Mouse (Mus musculus): ENCODE data around the gene Chil3. TPM values are rescaled to one million over a fixed set of nuclear protein-coding genes. Genes with fewer than 3 reads are reported as not detected.
A peak's percentile ranks its signal among the peaks of the same experiment; 100 is the strongest.

The Chil3 gene
- polyA plus RNA-seq, 1 experiment from 2014 or later: not detected

DNA sequence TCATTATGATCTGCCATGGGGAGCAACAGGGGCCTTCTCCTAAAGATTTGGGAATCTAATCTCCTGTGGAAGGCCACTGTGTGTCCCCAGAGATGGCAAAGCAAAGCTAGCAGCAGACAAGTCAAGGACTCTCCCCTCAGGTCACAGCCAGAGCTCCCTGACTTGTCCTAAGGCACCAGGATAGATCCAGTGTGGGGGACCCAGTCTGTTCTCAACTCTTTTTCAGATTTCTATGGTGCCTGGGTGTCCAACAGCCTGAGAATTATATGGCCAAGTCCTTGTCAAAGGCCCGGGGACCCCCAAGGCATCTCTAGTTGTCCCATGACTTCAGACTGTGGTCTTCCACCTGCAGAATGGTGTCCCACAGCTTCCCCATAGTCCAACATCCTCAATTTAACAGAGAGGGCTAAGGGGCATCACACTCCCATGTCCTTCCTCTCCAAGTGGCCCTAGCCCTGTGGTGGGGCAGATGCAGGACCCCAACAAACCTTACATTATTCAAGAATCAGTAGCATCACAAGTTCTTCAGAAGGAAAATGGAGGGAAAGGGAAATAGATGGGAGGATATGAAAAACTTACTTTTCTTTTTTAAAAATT lies 3.9 kb upstream of the Chil3 start:
- ATAC-seq (replicated peaks; ENCODE audit: insufficient number of reproducible peaks, low FRiP score, low TSS enrichment): peak; percentile 39; the same call in 1 of the 2 replicates
- no peaks in the 10 kb centered on the region for H3K4me1 ChIP-seq (ENCODE audit: control insufficient read depth, insufficient read depth, low read length)
- peaks cover 6% of the 10 kb centered on the region for H3K9me3 ChIP-seq (replicated peaks; ENCODE audit: control insufficient read depth, low read length)
- H3K36me3 ChIP-seq (ENCODE audit: control insufficient read depth, insufficient read depth, low read length): no peaks in the 10 kb centered on the region
- no peak overlapping the region for H3K4me3 ChIP-seq (ENCODE audit: low read depth, low read length)
- no peak overlapping the region for H3K4me2 ChIP-seq
- WGBS (ENCODE audit: insufficient replicate concordance): 76% methylated on average over 1 of the region's 1 CpGs
- H3K9ac ChIP-seq (ENCODE audit: low read depth, low read length): no peak overlapping the region
- H3K27me3 ChIP-seq (ENCODE audit: control insufficient read depth, insufficient read depth, low read length): no peaks in the 10 kb centered on the region
- H3K27ac ChIP-seq (ENCODE audit: low read depth, low read length): no peak overlapping the region

DNA sequence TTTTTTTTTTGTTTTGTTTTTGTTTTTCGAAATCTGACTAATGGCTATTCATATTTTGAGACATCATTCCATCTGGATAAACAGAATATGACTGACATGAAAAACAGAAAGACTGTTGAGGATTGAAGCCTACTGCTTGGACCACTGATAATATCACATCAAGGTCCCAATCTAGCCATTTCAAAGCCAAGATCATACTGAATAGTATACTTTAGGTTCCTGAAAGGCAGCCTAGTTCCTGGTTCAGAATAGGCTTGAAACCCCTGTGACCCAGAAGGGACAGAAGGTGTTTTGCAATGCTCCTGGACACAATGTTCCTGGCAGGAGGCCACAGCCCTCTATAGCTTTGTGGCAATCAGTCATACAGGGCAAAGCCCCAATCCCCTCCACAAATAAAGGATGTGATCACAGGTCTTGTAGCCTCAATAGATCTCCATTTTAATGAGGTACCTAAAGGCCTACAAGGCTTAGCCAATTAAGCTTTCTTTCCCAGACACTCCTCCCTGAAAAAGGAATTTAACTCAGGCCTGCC lies 3.2 kb upstream of the Chil3 start:
- no peak overlapping the region for H3K4me3 ChIP-seq (ENCODE audit: low read depth, low read length)
- H3K36me3 ChIP-seq (ENCODE audit: control insufficient read depth, insufficient read depth, low read length): no peaks in the 10 kb centered on the region
- H3K27ac ChIP-seq (ENCODE audit: low read depth, low read length): no peak overlapping the region
- WGBS (ENCODE audit: insufficient replicate concordance): 33% methylated on average over 1 of the region's 1 CpGs
- H3K27me3 ChIP-seq (ENCODE audit: control insufficient read depth, insufficient read depth, low read length): no peaks in the 10 kb centered on the region
- H3K4me2 ChIP-seq: no peak overlapping the region
- H3K9ac ChIP-seq (ENCODE audit: low read depth, low read length): no peak overlapping the region
- H3K9me3 ChIP-seq (replicated peaks; ENCODE audit: control insufficient read depth, low read length): peaks cover 6% of the 10 kb centered on the region
- 0 out of 2 replicates have a peak, but pooled peaks have one; percentile 31 for ATAC-seq (replicated peaks; ENCODE audit: insufficient number of reproducible peaks, low FRiP score, low TSS enrichment)
- no peaks in the 10 kb centered on the region for H3K4me1 ChIP-seq (ENCODE audit: control insufficient read depth, insufficient read depth, low read length)

DNA sequence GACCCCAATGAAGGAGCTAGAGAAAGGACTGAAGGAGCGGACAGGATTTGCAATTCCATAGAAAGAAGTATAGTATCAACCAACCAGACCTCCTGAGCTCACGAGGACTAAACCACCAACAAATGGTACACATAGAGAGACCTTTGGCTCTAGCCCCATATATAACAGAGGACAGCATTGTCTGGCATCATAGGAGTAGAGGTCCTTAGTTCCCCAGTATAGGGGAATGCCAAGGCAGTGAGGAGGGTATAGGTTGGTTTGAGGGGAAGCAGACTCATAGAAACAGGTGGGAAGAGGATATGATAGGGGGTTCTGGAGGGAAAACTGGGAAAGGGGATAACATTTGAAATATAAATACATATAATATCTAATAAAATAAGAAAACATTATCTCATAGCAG lies 13.0 kb downstream of the Chil3 start:
- no peaks in the 10 kb centered on the region for H3K4me1 ChIP-seq (ENCODE audit: control insufficient read depth, insufficient read depth, low read length)
- no peaks in the 10 kb centered on the region for H3K27me3 ChIP-seq (ENCODE audit: control insufficient read depth, insufficient read depth, low read length)
- H3K9me3 ChIP-seq (replicated peaks; ENCODE audit: control insufficient read depth, low read length): peaks cover 7% of the 10 kb centered on the region; the same call in 1 of the 2 replicates
- no peaks in the 10 kb centered on the region for H3K36me3 ChIP-seq (ENCODE audit: control insufficient read depth, insufficient read depth, low read length)
- H3K4me3 ChIP-seq (ENCODE audit: low read depth, low read length): no peak overlapping the region
- H3K4me2 ChIP-seq: no peak overlapping the region
- H3K27ac ChIP-seq (ENCODE audit: low read depth, low read length): no peak overlapping the region
- WGBS (ENCODE audit: insufficient replicate concordance): 81% methylated on average over 2 of the region's 2 CpGs
- no peak overlapping the region for H3K9ac ChIP-seq (ENCODE audit: low read depth, low read length)
- no peak for ATAC-seq (replicated peaks; ENCODE audit: insufficient number of reproducible peaks, low FRiP score, low TSS enrichment)

DNA sequence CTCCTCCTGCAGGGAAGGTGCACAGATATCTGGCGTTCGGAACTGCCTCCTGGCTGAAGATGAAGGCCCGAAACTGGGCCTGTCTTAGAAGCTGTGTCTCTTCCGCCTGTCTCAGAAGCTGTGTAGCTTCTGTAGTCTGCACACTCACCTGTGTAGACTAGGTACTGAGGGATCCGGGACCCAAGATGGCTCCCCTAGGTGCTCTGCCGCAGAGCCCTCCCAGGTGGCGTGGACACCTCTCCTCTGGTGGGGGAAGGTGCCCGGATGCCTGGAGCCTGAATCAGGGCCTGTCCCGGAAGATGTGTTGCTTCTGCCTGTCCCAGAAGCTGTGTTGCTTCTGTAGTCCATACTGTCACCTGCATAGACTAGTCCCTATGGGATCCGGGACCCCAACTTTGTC lies 23.3 kb downstream of the Chil3 start:
- no peak overlapping the region for H3K4me2 ChIP-seq
- H3K4me1 ChIP-seq (ENCODE audit: control insufficient read depth, insufficient read depth, low read length): no peaks in the 10 kb centered on the region
- no peak overlapping the region for H3K9ac ChIP-seq (ENCODE audit: low read depth, low read length)
- no peak overlapping the region for H3K27ac ChIP-seq (ENCODE audit: low read depth, low read length)
- no peaks in the 10 kb centered on the region for H3K36me3 ChIP-seq (ENCODE audit: control insufficient read depth, insufficient read depth, low read length)
- H3K27me3 ChIP-seq (ENCODE audit: control insufficient read depth, insufficient read depth, low read length): no peaks in the 10 kb centered on the region
- peaks cover 10% of the 10 kb centered on the region for H3K9me3 ChIP-seq (replicated peaks; ENCODE audit: control insufficient read depth, low read length)
- ATAC-seq (replicated peaks; ENCODE audit: insufficient number of reproducible peaks, low FRiP score, low TSS enrichment): peak; percentile 28; the same call in 1 of the 2 replicates
- WGBS (ENCODE audit: insufficient replicate concordance): 85% methylated on average over 10 of the region's 10 CpGs
- no peak overlapping the region for H3K4me3 ChIP-seq (ENCODE audit: low read depth, low read length)

DNA sequence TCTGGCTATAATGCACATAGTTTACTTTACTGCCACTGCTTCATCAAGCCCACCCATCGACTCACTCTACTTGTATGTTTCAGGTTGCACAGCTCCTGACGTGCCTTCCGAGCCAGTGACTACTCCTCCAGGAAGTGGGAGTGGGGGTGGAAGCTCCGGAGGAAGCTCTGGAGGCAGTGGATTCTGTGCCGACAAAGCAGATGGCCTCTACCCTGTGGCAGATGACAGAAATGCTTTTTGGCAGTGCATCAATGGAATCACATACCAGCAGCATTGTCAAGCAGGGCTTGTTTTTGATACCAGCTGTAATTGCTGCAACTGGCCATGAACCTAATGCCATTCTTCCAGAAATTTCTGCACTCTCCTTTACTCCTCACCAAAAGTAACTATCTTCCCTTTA lies 35.7 kb downstream of the Chil3 start:
- Histone ChIP-seq H3K4me2 (no peak overlapping the region), H3K27me3 (ENCODE audit: control insufficient read depth, insufficient read depth, low read length) (no peaks in the 10 kb centered on the region), H3K4me3 (ENCODE audit: low read depth, low read length) (no peak overlapping the region), H3K4me1 (ENCODE audit: control insufficient read depth, insufficient read depth, low read length) (no peaks in the 10 kb centered on the region), H3K9ac (ENCODE audit: low read depth, low read length) (no peak overlapping the region), H3K9me3 (replicated peaks; ENCODE audit: control insufficient read depth, low read length) (peaks cover 7% of the 10 kb centered on the region), H3K27ac (ENCODE audit: low read depth, low read length) (no peak overlapping the region), H3K36me3 (ENCODE audit: control insufficient read depth, insufficient read depth, low read length) (no peaks in the 10 kb centered on the region)
- WGBS (ENCODE audit: insufficient replicate concordance): 67% methylated on average over 5 of the region's 5 CpGs
- ATAC-seq (replicated peaks; ENCODE audit: insufficient number of reproducible peaks, low FRiP score, low TSS enrichment): no peak; the same call in 1 of the 2 replicates

DNA sequence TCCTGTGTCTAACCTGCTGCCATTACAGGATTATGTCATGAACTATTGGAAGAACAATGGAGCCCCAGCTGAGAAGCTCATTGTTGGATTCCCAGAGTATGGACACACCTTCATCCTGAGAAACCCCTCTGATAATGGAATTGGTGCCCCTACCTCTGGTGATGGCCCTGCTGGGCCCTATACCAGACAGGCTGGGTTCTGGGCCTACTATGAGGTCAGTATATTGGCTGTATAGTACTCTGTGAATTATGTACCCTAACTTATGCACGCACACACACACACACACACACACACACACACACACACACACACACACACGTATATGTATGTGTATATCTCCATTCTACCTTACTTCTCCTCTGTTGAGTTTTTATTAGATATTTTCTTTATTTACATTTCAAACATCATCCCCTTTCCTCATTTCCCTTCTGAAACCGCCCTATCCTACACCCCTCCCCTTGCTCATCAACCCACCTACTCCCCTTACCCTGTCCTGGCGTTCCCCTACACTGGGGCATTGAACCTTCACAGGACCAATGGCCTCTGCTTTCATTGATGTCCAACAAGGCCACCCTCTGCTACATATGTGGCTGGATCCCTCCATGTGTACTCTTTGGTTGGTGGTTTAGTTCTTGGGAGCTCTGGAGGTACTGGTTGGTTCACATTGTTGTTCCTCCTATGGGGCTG lies 38.4 kb downstream of the Chil3 start:
- WGBS (ENCODE audit: insufficient replicate concordance): 67% methylated on average over 4 of the region's 4 CpGs
- Histone ChIP-seq H3K4me3 (ENCODE audit: low read depth, low read length) (no peak overlapping the region), H3K4me2 (no peak overlapping the region), H3K27ac (ENCODE audit: low read depth, low read length) (no peak overlapping the region), H3K36me3 (ENCODE audit: control insufficient read depth, insufficient read depth, low read length) (no peaks in the 10 kb centered on the region), H3K9me3 (replicated peaks; ENCODE audit: control insufficient read depth, low read length) (peaks cover 7% of the 10 kb centered on the region), H3K27me3 (ENCODE audit: control insufficient read depth, insufficient read depth, low read length) (no peaks in the 10 kb centered on the region), H3K9ac (ENCODE audit: low read depth, low read length) (no peak overlapping the region), H3K4me1 (ENCODE audit: control insufficient read depth, insufficient read depth, low read length) (no peaks in the 10 kb centered on the region)
- ATAC-seq (replicated peaks; ENCODE audit: insufficient number of reproducible peaks, low FRiP score, low TSS enrichment): no peak

DNA sequence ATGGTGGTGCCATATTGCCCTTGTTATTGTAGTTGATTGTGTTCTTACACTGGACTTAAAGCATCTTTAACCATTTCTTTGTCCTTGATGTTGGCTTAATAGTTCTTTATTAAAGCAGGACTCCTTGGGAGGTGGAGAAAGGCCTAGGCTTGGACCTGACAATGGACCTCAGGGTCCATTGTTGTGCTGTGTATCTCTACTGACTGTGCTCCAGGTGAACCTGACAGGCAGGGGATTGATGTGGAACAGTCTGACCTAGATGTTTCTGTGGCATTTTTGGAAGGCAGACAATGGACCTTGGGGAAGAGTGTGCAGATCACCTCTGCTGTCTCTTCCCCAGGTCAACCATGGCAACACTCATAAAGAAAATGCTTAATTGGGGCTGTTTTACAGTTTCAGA lies 40.4 kb downstream of the Chil3 start:
- Histone ChIP-seq H3K9ac (ENCODE audit: low read depth, low read length) (no peak overlapping the region), H3K4me3 (ENCODE audit: low read depth, low read length) (no peak overlapping the region), H3K4me1 (ENCODE audit: control insufficient read depth, insufficient read depth, low read length) (no peaks in the 10 kb centered on the region), H3K4me2 (no peak overlapping the region), H3K27ac (ENCODE audit: low read depth, low read length) (no peak overlapping the region), H3K27me3 (ENCODE audit: control insufficient read depth, insufficient read depth, low read length) (no peaks in the 10 kb centered on the region), H3K36me3 (ENCODE audit: control insufficient read depth, insufficient read depth, low read length) (no peaks in the 10 kb centered on the region), H3K9me3 (replicated peaks; ENCODE audit: control insufficient read depth, low read length) (peaks cover 7% of the 10 kb centered on the region)
- no peak for ATAC-seq (replicated peaks; ENCODE audit: insufficient number of reproducible peaks, low FRiP score, low TSS enrichment)

DNA sequence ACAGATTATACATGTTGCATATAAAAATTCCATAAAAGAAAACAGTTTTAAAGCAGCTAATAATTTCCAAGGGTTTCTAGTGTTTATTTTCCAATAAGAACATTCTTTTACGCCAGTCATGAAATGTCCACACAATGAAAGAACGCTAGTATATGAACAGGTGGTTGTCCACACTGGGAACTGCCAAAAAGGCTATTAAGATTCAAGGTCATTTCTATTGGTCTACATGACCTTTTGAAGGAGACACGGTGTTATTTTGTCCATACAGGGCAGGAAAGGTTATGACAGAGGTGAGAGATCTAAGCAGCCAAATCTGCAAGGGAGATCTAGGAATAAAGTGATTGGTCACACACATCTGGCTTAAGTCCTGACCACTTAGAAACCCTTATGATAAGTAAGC lies 54.4 kb downstream of the Chil3 start, which contains the start of gene Chia1:
Gene Chia1, plus strand, starts transcription at position 301 of the 400 bp plus-strand sequence.
- no peak for ATAC-seq (replicated peaks; ENCODE audit: insufficient number of reproducible peaks, low FRiP score, low TSS enrichment)
- Histone ChIP-seq H3K9me3 (replicated peaks; ENCODE audit: control insufficient read depth, low read length) (no peaks in the 10 kb centered on the region), H3K27me3 (ENCODE audit: control insufficient read depth, insufficient read depth, low read length) (no peaks in the 10 kb centered on the region), H3K4me2 (no peak within 1 kb of the TSS), H3K4me1 (ENCODE audit: control insufficient read depth, insufficient read depth, low read length) (no peaks in the 10 kb centered on the region), H3K9ac (ENCODE audit: low read depth, low read length) (no peak within 1 kb of the TSS), H3K36me3 (ENCODE audit: control insufficient read depth, insufficient read depth, low read length) (no peaks in the 10 kb centered on the region), H3K4me3 (ENCODE audit: low read depth, low read length) (no peak within 1 kb of the TSS), H3K27ac (ENCODE audit: low read depth, low read length) (no peak within 1 kb of the TSS)
- WGBS (ENCODE audit: insufficient replicate concordance): 76% methylated on average over 3 of the region's 3 CpGs
